Mouse (Mus musculus) heart, embryonic 14.5 days (tissue): Measurements from ENCODE around the gene Cox4i1. TPM values are rescaled to one million over a fixed set of nuclear protein-coding genes. Genes with fewer than 3 reads are reported as not detected.

Experiments
- ATAC-seq: fragments of 200-750 bp; cut with Nextera tagmentation; 2 replicates; pipeline ENCODE4 v1.8.0; 2017; ENCODE audit warnings: low read depth, moderate TSS enrichment; ENCODE audit not compliant: insufficient number of reproducible peaks, insufficient read depth, low FRiP score
- H3K27ac ChIP-seq, 2 experiments: fragments of 200-500 bp in 1 of 2; fragments of 300-500 bp in 1 of 2; sonication (generic) in 1 of 2; replicated peaks in 1 of 2; 2 replicates each; pipeline ENCODE4 v1.5.1; 2012 to 2014; ENCODE audit warnings: low read depth in 2 of 2, low read length in 2 of 2, control low read depth in 1 of 2, mild to moderate bottlenecking in 1 of 2, mixed read lengths in 1 of 2; ENCODE audit not compliant: control insufficient read depth in 1 of 2, insufficient read depth in 1 of 2
- H3K27me3 ChIP-seq: fragments of 300-500 bp; sonication (generic); 2 replicates; pipeline ENCODE4 v1.6.1; 2014; ENCODE audit warnings: mild to moderate bottlenecking, low read length, control low read depth; ENCODE audit not compliant: control insufficient read depth, insufficient read depth
- H3K36me3 ChIP-seq: fragments of 300-500 bp; sonication (generic); 2 replicates; pipeline ENCODE4 v1.6.1; 2014; ENCODE audit warnings: mild to moderate bottlenecking, control low read depth, low read length, mixed read lengths; ENCODE audit not compliant: control insufficient read depth, insufficient read depth
- H3K4me1 ChIP-seq, 2 experiments: fragments of 200-500 bp in 1 of 2; fragments of 300-500 bp in 1 of 2; sonication (generic) in 1 of 2; 2 replicates each; pipeline ENCODE4 v1.6.1; 2012 to 2014; ENCODE audit warnings: low read length in 2 of 2, control low read depth in 1 of 2, mixed read lengths in 1 of 2; ENCODE audit not compliant: control insufficient read depth in 2 of 2, insufficient read depth in 2 of 2
- H3K4me2 ChIP-seq: fragments of 300-500 bp; sonication (generic); 2 replicates; pipeline ENCODE4 v1.6.1; 2014; ENCODE audit warnings: mild to moderate bottlenecking, low read length
- H3K4me3 ChIP-seq, 2 experiments: fragments of 200-500 bp in 1 of 2; fragments of 300-500 bp in 1 of 2; sonication (generic) in 1 of 2; 2 replicates each; pipeline ENCODE4 v1.5.1; 2012 to 2014; ENCODE audit warnings: low read length in 2 of 2, mild to moderate bottlenecking in 2 of 2, control low read depth in 1 of 2, low read depth in 1 of 2, moderate library complexity in 1 of 2; ENCODE audit not compliant: control insufficient read depth in 1 of 2, insufficient read depth in 1 of 2
- H3K9ac ChIP-seq: fragments of 300-500 bp; sonication (generic); 2 replicates; pipeline ENCODE4 v1.6.1; 2014; ENCODE audit warnings: mild to moderate bottlenecking, low read length
- H3K9me3 ChIP-seq: fragments of 300-500 bp; sonication (generic); 2 replicates; pipeline ENCODE4 v1.6.1; 2016; ENCODE audit warnings: low read length, control low read depth; ENCODE audit not compliant: control insufficient read depth
- WGBS: fragments of 180-500 bp; shearing (Covaris S2); extraction: QIAGEN DNeasy Blood & Tissue Kit; methylation state at CpG from one replicate; pipeline ENCODE4 v1.1.7; 2014; 5-methylcytosine and 5-hydroxymethylcytosine counted together
- polyA plus RNA-seq: library from polyadenylated mRNA; unstranded; fragments of >200 nt; fragmentation: Nextera tagmentation; extraction: Ambion mirVana; gene quantifications from 2 replicates; pipeline ENCODE4 v1.2.1, GENCODE M21; 2014

Cox4i1 gene
- polyA plus RNA-seq, 1 experiment from 2014 or later: 2,402 TPM

DNA sequence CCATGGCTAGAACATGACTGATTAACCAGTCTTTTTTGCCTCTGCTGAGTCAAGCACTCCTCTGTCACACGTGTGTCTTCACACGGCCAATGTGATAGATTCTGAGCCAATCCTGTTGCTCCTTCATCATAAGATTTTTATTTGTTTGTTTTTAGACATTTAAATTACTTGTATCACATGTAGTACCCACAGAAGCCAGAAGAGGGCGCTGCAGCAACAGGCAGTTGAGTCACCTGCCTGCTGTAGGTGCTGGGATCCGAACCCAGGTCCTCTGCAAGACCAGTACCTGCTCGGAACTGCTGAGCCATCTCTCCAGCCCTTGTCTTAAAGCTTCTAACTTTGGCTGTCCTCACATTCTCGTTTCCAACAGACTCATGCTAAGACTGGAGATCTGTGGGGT is 55.0 kb downstream of the Cox4i1 start:
- H3K4me1 ChIP-seq: peaks cover 0 to 6% of the 10 kb centered on the region in 2 experiments; a peak in 1 of 4 replicates
- H3K27ac ChIP-seq: no peak overlapping the region
- peaks cover 8% of the 10 kb centered on the region; the same call in 1 of the 2 replicates for H3K9me3 ChIP-seq
- H3K27me3 ChIP-seq: no peaks in the 10 kb centered on the region
- H3K4me2 ChIP-seq: no peak overlapping the region
- 61% methylated on average over 6 of the region's 6 CpGs for WGBS
- H3K9ac ChIP-seq: no peak overlapping the region
- no peaks in the 10 kb centered on the region for H3K36me3 ChIP-seq
- ATAC-seq: no peak
- no peak overlapping the region for H3K4me3 ChIP-seq

Other genes starting within 250 kb of the Cox4i1 start
- 51.1 and 60.6 TPM in 2 replicates for gene Gins2, start 78.9 kb upstream of the Cox4i1 start, polyA plus RNA-seq
- gene 1190005I06Rik, start 20.6 kb upstream of the Cox4i1 start, polyA plus RNA-seq: 5.8 and 6.2 TPM in 2 replicates
- gene Gm27021, start 143 bp upstream of the Cox4i1 start, polyA plus RNA-seq: 0.45 and 0.65 TPM in 2 replicates
- 166 and 168 TPM in 2 replicates for gene Emc8, start 351 bp downstream of the Cox4i1 start, polyA plus RNA-seq
- 7.5 and 8.5 TPM in 2 replicates for gene Irf8, start 68.1 kb downstream of the Cox4i1 start, polyA plus RNA-seq